Mouse (Mus musculus) spleen, adult 2 months (tissue): ENCODE results near the gene Eif4a1. TPM values are rescaled to one million over a fixed set of nuclear protein-coding genes. Genes with fewer than 3 reads are reported as not detected.

Experiments
- DNase-seq, 2 experiments: peaks; one replicate each; pipeline versions ENCODE4 v3.0.0 to v3.0.0-alpha.2; 2012 to 2021; ENCODE audit warnings: low spot score in 2 of 2, low read depth in 1 of 2
- H3K27ac ChIP-seq: fragments of 200-500 bp; 2 replicates; pipeline ENCODE4 v1.5.1; 2012; ENCODE audit warnings: low read length, inconsistent platforms; ENCODE audit not compliant: insufficient read depth
- H3K27me3 ChIP-seq: fragments of 200-500 bp; 2 replicates; pipeline ENCODE4 v1.6.1; 2012; ENCODE audit warnings: mild to moderate bottlenecking, moderate library complexity, low read length, inconsistent platforms; ENCODE audit not compliant: control insufficient read depth, insufficient read depth
- H3K36me3 ChIP-seq: fragments of 200-500 bp; 2 replicates; pipeline ENCODE4 v1.6.1; 2012; ENCODE audit warnings: mild to moderate bottlenecking, low read length, inconsistent platforms; ENCODE audit not compliant: control insufficient read depth, insufficient read depth
- H3K4me1 ChIP-seq: fragments of 200-500 bp; 2 replicates; pipeline ENCODE4 v1.6.1; 2011; ENCODE audit warnings: inconsistent platforms; ENCODE audit not compliant: control insufficient read depth, insufficient read depth, insufficient read length
- H3K4me3 ChIP-seq: fragments of 200-500 bp; 2 replicates; pipeline ENCODE4 v1.5.1; 2011; ENCODE audit warnings: mild to moderate bottlenecking, inconsistent platforms; ENCODE audit not compliant: insufficient read depth, insufficient read length; ENCODE audit errors: extremely low read depth
- CTCF ChIP-seq: fragments of 200-500 bp; IDR thresholded peaks from 2 replicates; pipeline ENCODE4 v1.5.1; 2011; ENCODE audit warnings: mild to moderate bottlenecking, inconsistent platforms; ENCODE audit not compliant: insufficient read depth, insufficient read length, insufficient replicate concordance; ENCODE audit errors: extremely low read depth
- POLR2A ChIP-seq: fragments of 200-500 bp; IDR thresholded peaks from 2 replicates; pipeline ENCODE4 v1.6.1; 2011; ENCODE audit warnings: low read depth, low read length, inconsistent platforms
- WGBS: fragments of 180-500 bp; shearing (Covaris S2); methylation state at CpG from one replicate; pipeline ENCODE4 v1.1.7; 2018; 5-methylcytosine and 5-hydroxymethylcytosine counted together
- polyA plus RNA-seq: library from polyadenylated mRNA; depleted of rRNA; stranded (reverse); fragments of >200 nt; gene quantifications from 2 replicates; pipeline ENCODE4 v1.2.3, GENCODE M21; 2012

Gene Eif4a1
- polyA plus RNA-seq, 1 experiment = 196 TPM

DNA sequence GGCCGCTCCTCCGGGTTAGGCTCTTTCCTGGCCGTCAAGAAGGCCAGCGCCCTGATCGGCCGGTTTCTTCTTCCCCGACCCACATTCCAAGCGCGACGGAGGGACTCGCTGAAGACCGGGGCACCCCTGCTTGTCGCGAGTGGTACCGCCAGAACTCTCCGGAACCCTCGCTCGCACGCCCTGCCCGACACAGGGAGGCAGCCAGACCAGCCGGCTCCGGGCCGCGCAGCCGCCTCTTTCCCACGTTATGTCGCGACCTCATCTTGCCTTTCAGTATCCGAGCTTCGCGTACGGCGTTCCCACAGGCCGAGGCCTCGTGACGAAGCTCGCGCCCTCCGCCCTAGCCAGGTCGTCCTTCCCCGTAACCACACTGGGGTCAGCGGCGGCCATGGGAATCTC, 498 bp downstream of the Eif4a1 start:
- TF ChIP-seq POLR2A (no peak), CTCF (no peak)
- Histone ChIP-seq H3K36me3 (peaks cover 38% of the 10 kb centered on the region), H3K4me3 (peak overlapping the region; percentile 93), H3K4me1 (0 out of 2 replicates have a peak, but pooled peaks cover 7% of the 10 kb centered on the region), H3K27ac (peak overlapping the region; percentile 95), H3K27me3 (no peaks in the 10 kb centered on the region)
- WGBS = under 1% methylated on average over 43 of the region's 43 CpGs
- DNase-seq = no peak

DNA sequence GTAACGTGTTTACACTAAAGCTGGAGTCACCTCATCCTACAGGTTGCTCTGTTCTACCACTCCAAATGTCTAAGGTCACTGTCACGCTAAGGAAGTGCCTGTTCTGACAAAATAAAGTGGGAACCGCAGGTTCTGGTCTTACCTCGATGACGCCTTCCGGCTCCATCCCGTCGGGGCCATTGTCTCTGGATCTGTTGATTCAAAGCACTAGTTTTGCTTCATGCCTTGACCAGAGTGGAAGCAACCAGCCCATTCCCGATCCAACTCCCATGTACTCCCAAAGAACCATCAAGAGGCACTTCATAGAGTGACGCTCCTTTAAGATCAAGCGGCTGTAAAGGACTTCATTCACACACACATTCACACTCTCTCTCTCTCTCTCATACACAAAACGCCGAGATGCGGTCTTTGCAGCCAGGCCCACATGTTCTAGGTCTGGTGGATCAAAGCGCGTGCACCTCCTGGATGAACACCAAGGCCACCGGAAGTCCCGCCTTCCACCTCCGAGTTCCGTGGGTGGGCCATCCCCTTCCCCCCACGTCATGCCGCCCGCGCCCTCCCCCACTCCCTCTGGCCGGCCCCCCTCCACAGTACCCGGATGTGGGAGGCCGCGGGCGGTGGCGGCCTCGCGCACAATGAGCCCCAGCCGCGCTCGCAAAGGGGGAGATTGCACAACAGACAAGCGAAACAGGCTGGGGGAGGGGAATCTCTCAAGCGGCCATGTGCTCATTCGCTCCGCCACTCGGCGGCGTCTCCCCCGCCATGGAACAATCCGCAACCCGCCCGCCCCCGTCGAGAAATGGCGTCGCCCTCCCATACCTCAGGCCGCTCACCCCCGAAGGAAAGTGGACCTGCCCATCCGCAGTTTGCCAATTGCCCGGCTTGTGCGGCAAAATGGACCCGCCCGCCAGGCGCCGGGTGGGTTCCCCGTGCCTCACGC, 1.2 kb downstream of the Eif4a1 start:
- DNase-seq = peak; percentile 94
- Histone ChIP-seq H3K27me3 (no peaks in the 10 kb centered on the region), H3K36me3 (peaks cover 36% of the 10 kb centered on the region), H3K4me3 (peak overlapping the region; percentile 93), H3K4me1 (0 out of 2 replicates have a peak, but pooled peaks cover 7% of the 10 kb centered on the region), H3K27ac (peak overlapping the region; percentile 95)
- under 1% methylated on average over 60 of the region's 61 CpGs for WGBS
- TF ChIP-seq POLR2A (no peak; the same call in none of the 2 replicates), CTCF (no peak)

DNA sequence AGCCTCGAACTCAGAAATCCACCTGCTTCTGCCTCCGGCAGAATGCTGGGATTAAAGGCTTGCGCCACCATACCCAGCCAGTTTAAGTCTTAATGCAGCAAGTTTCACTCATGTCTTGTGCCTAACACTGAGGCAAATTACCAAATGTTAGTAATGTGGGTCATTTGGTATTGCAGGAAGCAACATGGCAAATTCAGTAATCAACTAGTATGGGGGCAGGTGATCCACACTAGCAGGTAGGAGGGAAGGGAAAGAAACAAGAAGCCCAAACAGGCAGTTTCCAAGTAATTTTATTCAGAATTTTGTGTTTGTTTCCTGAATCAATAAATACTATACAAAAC, 5.6 kb downstream of the Eif4a1 start:
- Histone ChIP-seq H3K27ac (no peak overlapping the region), H3K4me3 (no peak overlapping the region), H3K27me3 (no peaks in the 10 kb centered on the region), H3K4me1 (peaks cover 12% of the 10 kb centered on the region; the same call in 1 of the 2 replicates), H3K36me3 (peaks cover 23% of the 10 kb centered on the region)
- no peak for DNase-seq
- WGBS = 85% methylated on average over 3 of the region's 3 CpGs
- no peak for TF ChIP-seq CTCF
- TF ChIP-seq POLR2A = no peak

DNA sequence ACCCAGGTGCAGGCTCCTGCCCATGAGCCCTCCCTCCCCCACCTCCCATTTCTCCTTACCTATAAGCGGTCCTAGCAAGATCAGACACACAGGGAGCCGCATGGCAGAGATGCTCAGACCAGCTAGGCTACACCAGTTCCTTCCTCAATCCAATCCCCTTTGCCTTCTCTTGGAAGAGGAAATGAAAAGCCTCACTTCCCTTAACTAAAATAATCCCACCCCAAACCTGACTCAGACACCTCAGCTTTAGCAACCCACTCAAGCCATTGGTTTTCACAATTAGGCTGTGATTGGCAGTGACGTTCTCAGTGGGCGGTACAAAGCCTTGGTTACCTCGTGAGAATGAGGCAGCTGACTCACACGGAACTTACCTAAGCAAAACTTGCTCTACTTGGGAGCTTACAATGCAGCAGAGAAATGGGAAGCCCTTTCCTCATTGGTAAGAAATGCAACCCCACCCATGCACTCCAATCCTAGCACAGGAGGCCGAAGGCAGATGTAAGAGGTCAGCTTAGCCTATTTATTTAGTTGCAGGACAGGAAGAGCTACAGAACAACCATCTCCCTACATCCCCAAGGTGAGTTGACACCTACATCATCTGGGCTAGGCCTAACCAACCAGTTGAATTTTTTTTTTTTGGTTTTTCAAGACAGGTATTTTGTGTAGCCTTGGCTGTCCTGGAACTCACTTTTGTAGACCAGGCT, 6.1 kb downstream of the Eif4a1 start, which contains the start of gene Cd68:
Gene Cd68, minus strand, starts transcription at position 193 of the 704 bp plus-strand sequence.
- peak; percentile 48 to 84 for DNase-seq
- Histone ChIP-seq H3K4me3 (peak within 1 kb of the TSS; percentile 31; the same call in 1 of the 2 replicates), H3K27ac (peak within 1 kb of the TSS; percentile 45), H3K36me3 (peaks cover 23% of the 10 kb centered on the region), H3K27me3 (no peaks in the 10 kb centered on the region), H3K4me1 (peaks cover 12% of the 10 kb centered on the region; the same call in 1 of the 2 replicates)
- TF ChIP-seq CTCF (no peak), POLR2A (0 out of 2 replicates have a peak, but pooled peaks have one; percentile 7)
- 32% methylated on average over 7 of the region's 7 CpGs for WGBS

DNA sequence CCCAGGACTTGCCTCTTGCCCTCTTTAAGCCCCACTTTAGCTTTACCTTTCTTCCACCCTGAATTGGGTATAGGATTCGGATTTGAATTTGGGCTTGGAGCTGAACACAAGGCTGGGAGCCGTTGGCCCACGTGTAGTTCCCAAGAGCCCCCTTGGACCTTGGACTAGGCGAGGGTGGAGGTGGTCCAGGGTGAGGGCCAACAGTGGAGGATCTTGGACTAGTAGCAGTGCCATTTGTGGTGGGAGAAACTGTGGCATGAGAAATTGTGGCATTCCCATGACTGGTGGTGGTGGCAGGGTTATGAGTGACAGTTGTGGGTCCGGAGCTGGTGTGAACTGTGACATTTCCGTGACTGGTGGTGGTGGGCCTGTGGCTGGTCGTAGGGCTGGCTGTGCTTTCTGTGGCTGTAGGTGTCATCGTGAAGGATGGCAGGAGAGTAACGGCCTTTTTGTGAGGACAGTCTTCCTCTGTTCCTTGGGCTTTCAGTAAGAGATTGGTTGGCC, 6.7 kb downstream of the Eif4a1 start:
- Histone ChIP-seq H3K36me3 (peaks cover 23% of the 10 kb centered on the region), H3K27me3 (no peaks in the 10 kb centered on the region), H3K27ac (peak overlapping the region; percentile 45), H3K4me1 (peaks cover 8% of the 10 kb centered on the region; the same call in 1 of the 2 replicates), H3K4me3 (peak overlapping the region; percentile 31; the same call in 1 of the 2 replicates)
- TF ChIP-seq CTCF (no peak), POLR2A (no peak)
- DNase-seq = no peak
- WGBS = 80% methylated on average over 9 of the region's 9 CpGs

DNA sequence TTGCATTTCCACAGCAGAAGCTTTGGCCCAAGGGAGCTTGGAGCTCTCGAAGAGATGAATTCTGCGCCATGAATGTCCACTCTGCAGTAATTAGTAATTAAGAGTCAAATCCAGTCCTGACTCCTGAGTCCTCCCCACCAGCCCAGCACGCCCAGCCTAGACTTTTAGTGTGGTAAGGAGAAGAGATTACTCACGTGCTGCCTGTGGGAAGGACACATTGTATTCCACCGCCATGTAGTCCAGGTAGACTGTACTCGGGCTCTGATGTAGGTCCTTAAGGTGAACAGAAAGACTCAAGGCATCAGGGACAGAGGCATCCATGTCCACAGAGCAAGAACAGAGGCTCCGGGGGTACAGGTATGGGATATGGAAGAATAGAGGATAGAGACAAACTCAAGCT, 7.4 kb downstream of the Eif4a1 start:
- H3K4me3 ChIP-seq = no peak overlapping the region
- peaks cover 8% of the 10 kb centered on the region; the same call in 1 of the 2 replicates for H3K4me1 ChIP-seq
- 92% methylated on average over 7 of the region's 7 CpGs for WGBS
- no peaks in the 10 kb centered on the region for H3K27me3 ChIP-seq
- H3K27ac ChIP-seq = no peak overlapping the region; the same call in 1 of the 2 replicates
- TF ChIP-seq CTCF (no peak), POLR2A (no peak)
- no peak for DNase-seq
- H3K36me3 ChIP-seq = peaks cover 20% of the 10 kb centered on the region
